ENCODE assay signal across 8 mouse cellular contexts in the genomic region with DNA sequence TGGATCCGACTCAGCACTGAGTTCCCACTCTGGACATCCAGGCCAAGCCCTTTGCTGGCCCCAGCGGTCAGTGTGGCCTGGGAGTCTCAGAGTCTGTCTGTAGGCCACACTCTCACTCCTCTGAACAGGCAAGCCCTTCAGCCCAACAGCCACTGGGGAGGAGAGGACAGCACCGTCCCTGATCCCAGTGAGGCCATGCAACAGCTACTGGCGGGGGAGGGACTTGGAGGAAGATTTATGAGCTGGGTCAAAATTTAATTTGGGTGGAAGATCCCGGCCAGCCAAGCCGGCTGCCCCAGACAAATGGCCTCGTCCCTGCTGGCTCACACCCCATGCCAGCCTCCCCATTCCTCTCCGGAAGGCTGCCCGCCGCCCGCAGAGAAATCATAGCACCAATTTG. TPM values are rescaled to one million over a fixed set of nuclear protein-coding genes. Genes with fewer than 3 reads are reported as not detected.
DNase-seq lines count a peak whose midpoint lies in the region; ATAC-seq and TF ChIP-seq lines count a peak whose summit lies in the region.

No protein-coding gene starts in this region.

- H3K4me1 ChIP-seq in forebrain, embryonic 11.5 days (replicated peaks; ENCODE audit: control insufficient read depth, insufficient read depth, low read length), result peaks cover 10% of the 10 kb centered on the region

- H3K27ac ChIP-seq in layer of hippocampus, adult 2 months, result peak overlapping the region; percentile 29; the same call in 1 of the 2 replicates
- peak overlapping the region; percentile 83 for H3K27ac ChIP-seq in gastrocnemius, adult 2 months
- no peak overlapping the region for H3K27ac ChIP-seq in forebrain, embryonic 11.5 days (ENCODE audit: low read depth, low read length)

- no peak overlapping the region for H3K4me3 ChIP-seq in layer of hippocampus, adult 2 months
- no peak overlapping the region for H3K4me3 ChIP-seq in gastrocnemius, adult 2 months
- no peak overlapping the region for H3K4me3 ChIP-seq in forebrain, embryonic 11.5 days (ENCODE audit: low read depth, low read length)

- TF ChIP-seq CTCF in layer of hippocampus, adult 2 months (conservative IDR thresholded peaks at IDR 0.05), result no peak
- TF ChIP-seq CTCF in gastrocnemius, adult 2 months (IDR thresholded peaks at IDR 0.05), result no peak

- WGBS in forebrain, embryonic 11.5 days, result 80% methylated on average over 11 of the region's 11 CpGs

- H3K27me3 ChIP-seq in forebrain, embryonic 11.5 days (ENCODE audit: control insufficient read depth, insufficient read depth, low read length), result peaks cover 4% of the 10 kb centered on the region; the same call in 1 of the 2 replicates

- intact Hi-C loops in gastrocnemius, adult 2 months (cut with DNase I), result no loop called here

- no peak overlapping the region for H3K4me2 ChIP-seq in forebrain, embryonic 11.5 days (ENCODE audit: low read depth, low read length, severe bottlenecking)

- H3K36me3 ChIP-seq in forebrain, embryonic 11.5 days (ENCODE audit: control insufficient read depth, insufficient read depth, low read length), result no peaks in the 10 kb centered on the region

- H3K9ac ChIP-seq in forebrain, embryonic 11.5 days (ENCODE audit: low read length), result no peak overlapping the region

- no peak for ATAC-seq in forebrain, embryonic 11.5 days (replicated peaks; ENCODE audit: low FRiP score)

- DNase-seq in layer of hippocampus, adult 2 months (ENCODE audit: low spot score in 2 of 2), result no peak
- DNase-seq in layer of hippocampus, postnatal 10 days (ENCODE audit: low spot score in 2 of 2), result no peak
- DNase-seq in adrenal gland, postnatal 10 days, result peak; percentile 74
- DNase-seq in gastrocnemius, adult 2 months, result peak; percentile 82
- DNase-seq in kidney, postnatal 14 days, result peak; percentile 67
- DNase-seq in c-Kit-positive CD71-positive TER-119-positive erythroid progenitor cells, embryonic 14.5 days (ENCODE audit: low spot score), result no peak
- DNase-seq in forebrain, embryonic 11.5 days (ENCODE audit: low spot score), result no peak
- DNase-seq in urinary bladder, postnatal 36 days (ENCODE audit: low spot score in 2 of 2), result no peak

- no peaks in the 10 kb centered on the region for H3K9me3 ChIP-seq in forebrain, embryonic 11.5 days (ENCODE audit: control insufficient read depth, low read length)

RNA-seq across cellular contexts. Expression of gene Flrt1, which starts 15.7 kb away (rescaled TPM):
- 10 to 100 TPM; 17.9 to 19.5 TPM for total RNA-seq in layer of hippocampus, adult 2 months (2021)
- 10 to 100 TPM; 27.9 to 28.4 TPM for total RNA-seq in layer of hippocampus, postnatal 10 days (2021)
- 1 to 10 TPM; 1.1 to 2.0 TPM for total RNA-seq in adrenal gland, postnatal 10 days (2021)
- under 1 TPM; 0.53 to 0.54 TPM for total RNA-seq in gastrocnemius, adult 2 months (2021)
- polyA plus RNA-seq in forebrain, embryonic 11.5 days (2014; fragmentation: Nextera tagmentation; extraction: Ambion mirVana), result 7.7 and 9.0 TPM in 2 replicates

Comparison
In these comparisons a context has a peak if more than half of its experiments do, and no peak if none do; other contexts are left out.
1. DNase-seq: peak in adrenal gland, postnatal 10 days (single experiment), gastrocnemius, adult 2 months (single experiment) and kidney, postnatal 14 days (single experiment); none in layer of hippocampus, adult 2 months (0 of 2), layer of hippocampus, postnatal 10 days (0 of 2), c-Kit-positive CD71-positive TER-119-positive erythroid progenitor cells, embryonic 14.5 days (single experiment), forebrain, embryonic 11.5 days (single experiment) and urinary bladder, postnatal 36 days (0 of 2).
2. RNA of gene Flrt1, which starts 15.7 kb away (total RNA-seq): 27.9 to 28.4 TPM in layer of hippocampus, postnatal 10 days and 17.9 to 19.5 TPM in layer of hippocampus, adult 2 months; 1.1 to 2.0 TPM in adrenal gland, postnatal 10 days and 0.53 to 0.54 TPM in gastrocnemius, adult 2 months; every median in the first group is over 4 times any median in the second.